Mouse (Mus musculus) neural tube, embryonic 12.5 days (tissue): ENCODE results near the gene Olfr1191-ps1. TPM values are rescaled to one million over a fixed set of nuclear protein-coding genes. Genes with fewer than 3 reads are reported as not detected.
"Not testable (repeated sequence)": the region's sequence is repeated elsewhere in the genome, so short reads cannot be mapped to it uniquely, and the experiment has no call there.

Experiments used
- ATAC-seq: fragments of 200-750 bp; cut with Nextera tagmentation; 2 replicates; pipeline ENCODE4 v1.8.0; 2017; ENCODE audit warnings: low read depth, mild to moderate bottlenecking, moderate TSS enrichment, moderate library complexity; ENCODE audit not compliant: low FRiP score
- H3K27ac ChIP-seq: fragments of 300-500 bp; sonication (generic); 2 replicates; pipeline ENCODE4 v1.5.1; 2016
- H3K27me3 ChIP-seq: fragments of 300-500 bp; sonication (generic); replicated peaks from 2 replicates; pipeline ENCODE4 v1.6.1; 2016; ENCODE audit warnings: mild to moderate bottlenecking
- H3K36me3 ChIP-seq: fragments of 300-500 bp; sonication (generic); 2 replicates; pipeline ENCODE4 v1.6.1; 2016; ENCODE audit warnings: mild to moderate bottlenecking
- H3K4me1 ChIP-seq: fragments of 300-500 bp; sonication (generic); 2 replicates; pipeline ENCODE4 v1.6.1; 2016
- H3K4me2 ChIP-seq: fragments of 300-500 bp; sonication (generic); replicated peaks from 2 replicates; pipeline ENCODE4 v1.6.1; 2016; ENCODE audit warnings: mild to moderate bottlenecking
- H3K4me3 ChIP-seq: fragments of 300-500 bp; sonication (generic); 2 replicates; pipeline ENCODE4 v1.5.1; 2016
- H3K9ac ChIP-seq: fragments of 300-500 bp; sonication (generic); 2 replicates; pipeline ENCODE4 v1.6.1; 2016; ENCODE audit warnings: mild to moderate bottlenecking
- H3K9me3 ChIP-seq: fragments of 300-500 bp; sonication (generic); 2 replicates; pipeline ENCODE4 v1.6.1; 2016; ENCODE audit warnings: mild to moderate bottlenecking
- WGBS: fragments of 180-500 bp; shearing (Covaris S2); methylation state at CpG from one replicate; pipeline ENCODE4 v1.1.7; 2016; 5-methylcytosine and 5-hydroxymethylcytosine counted together
- polyA plus RNA-seq: library from polyadenylated mRNA; unstranded; fragments of >200 nt; fragmentation: Nextera tagmentation; extraction: Ambion mirVana; gene quantifications from 2 replicates; pipeline ENCODE4 v1.2.1, GENCODE M21; 2016

Olfr1191-ps1 gene
- not detected in 2 replicates for polyA plus RNA-seq

- 86% methylated on average over 1 of the region's 1 CpGs for WGBS
- H3K27ac ChIP-seq, H3K4me2 ChIP-seq, H3K9ac ChIP-seq, H3K27me3 ChIP-seq, H3K9me3 ChIP-seq, H3K36me3 ChIP-seq, H3K4me3 ChIP-seq, ATAC-seq, H3K4me1 ChIP-seq: not testable (repeated sequence)
These were observed at the start of gene Olfr1191-ps1 for GRCm38 (mm10) chr2:88640242-88640641. Gene Olfr1191-ps1, plus strand, starts transcription at chr2:88640542.

- H3K9ac ChIP-seq: no peak within 1 kb of the TSS
- H3K36me3 ChIP-seq: no peaks in the 10 kb centered on the region
- H3K9me3 ChIP-seq: no peaks in the 10 kb centered on the region
- H3K27me3 ChIP-seq: no peaks in the 10 kb centered on the region
- no peak within 1 kb of the TSS for H3K4me3 ChIP-seq
- no peak for ATAC-seq
- WGBS: 53% methylated on average over 1 of the region's 1 CpGs
- H3K4me2 ChIP-seq: no peak within 1 kb of the TSS
- H3K27ac ChIP-seq: no peak within 1 kb of the TSS
- H3K4me1 ChIP-seq: no peaks in the 10 kb centered on the region
These were observed 7.9 kb downstream of the Olfr1191-ps1 start, which contains the start of gene Olfr1192-ps1 for GRCm38 (mm10) chr2:88648209-88648608. Gene Olfr1192-ps1, plus strand, starts transcription at chr2:88648509.

GRCm38 (mm10) chr2:88675328-88675727, 35.0 kb downstream of the Olfr1191-ps1 start, which contains the start of gene Olfr1193:
Gene Olfr1193, plus strand, starts transcription at chr2:88675628.
- H3K27me3 ChIP-seq, H3K27ac ChIP-seq, H3K4me3 ChIP-seq, H3K4me2 ChIP-seq, H3K9me3 ChIP-seq, H3K36me3 ChIP-seq, ATAC-seq, H3K9ac ChIP-seq, H3K4me1 ChIP-seq: not testable (repeated sequence)

- H3K4me1 ChIP-seq: no peaks in the 10 kb centered on the region
- no peaks in the 10 kb centered on the region for H3K9me3 ChIP-seq
- H3K27me3 ChIP-seq: no peaks in the 10 kb centered on the region
- H3K27ac ChIP-seq: no peak within 1 kb of the TSS
- H3K4me3 ChIP-seq: no peak within 1 kb of the TSS
- H3K4me2 ChIP-seq: no peak within 1 kb of the TSS
- ATAC-seq: no peak
- H3K36me3 ChIP-seq: no peaks in the 10 kb centered on the region
- H3K9ac ChIP-seq: no peak within 1 kb of the TSS
These were observed 48.7 kb downstream of the Olfr1191-ps1 start, which contains the start of gene Olfr1195 for GRCm38 (mm10) chr2:88689087-88689486. Gene Olfr1195, minus strand, starts transcription at chr2:88689187.

Other genes starting within 250 kb of the Olfr1191-ps1 start
- gene Olfr1179, start 234.1 kb upstream of the Olfr1191-ps1 start, polyA plus RNA-seq: not detected in 2 replicates
- gene Olfr1180, start 221.4 kb upstream of the Olfr1191-ps1 start, polyA plus RNA-seq: not detected in 2 replicates
- gene Olfr1181, start 214.4 kb upstream of the Olfr1191-ps1 start, polyA plus RNA-seq: not detected in 2 replicates
- not detected in 2 replicates for gene Gm13757, start 191.4 kb upstream of the Olfr1191-ps1 start, polyA plus RNA-seq
- gene Olfr1183, start 185.7 kb upstream of the Olfr1191-ps1 start, polyA plus RNA-seq: not detected in 2 replicates
- not detected in 2 replicates for gene Olfr1184, start 156.9 kb upstream of the Olfr1191-ps1 start, polyA plus RNA-seq
- gene Olfr1185-ps1, start 147.2 kb upstream of the Olfr1191-ps1 start, polyA plus RNA-seq: not detected in 2 replicates
- not detected in 2 replicates for gene Olfr1186, start 122.0 kb upstream of the Olfr1191-ps1 start, polyA plus RNA-seq
- not detected in 2 replicates for gene Olfr1188, start 83.6 kb upstream of the Olfr1191-ps1 start, polyA plus RNA-seq
- not detected in 2 replicates for gene Olfr1189, start 54.1 kb upstream of the Olfr1191-ps1 start, polyA plus RNA-seq
- not detected in 2 replicates for gene Olfr1192-ps1, start 8.0 kb downstream of the Olfr1191-ps1 start, polyA plus RNA-seq
- not detected in 2 replicates for gene Olfr1193, start 35.1 kb downstream of the Olfr1191-ps1 start, polyA plus RNA-seq
- not detected in 2 replicates for gene Olfr1195, start 48.6 kb downstream of the Olfr1191-ps1 start, polyA plus RNA-seq
- gene Olfr1196, start 64.1 kb downstream of the Olfr1191-ps1 start, polyA plus RNA-seq: not detected in 2 replicates
- gene Olfr1197, start 91.8 kb downstream of the Olfr1191-ps1 start, polyA plus RNA-seq: not detected in 2 replicates
- not detected in 2 replicates for gene Olfr1198, start 110.8 kb downstream of the Olfr1191-ps1 start, polyA plus RNA-seq
- not detected in 2 replicates for gene Olfr1199, start 119.9 kb downstream of the Olfr1191-ps1 start, polyA plus RNA-seq
- not detected in 2 replicates for gene Olfr1200, start 129.9 kb downstream of the Olfr1191-ps1 start, polyA plus RNA-seq
- not detected in 2 replicates for gene Olfr1201, start 152.5 kb downstream of the Olfr1191-ps1 start, polyA plus RNA-seq
- gene Olfr1202, start 174.0 kb downstream of the Olfr1191-ps1 start, polyA plus RNA-seq: 0.05 TPM in 1 of 2 replicates, not detected in the other
- not detected in 2 replicates for gene Olfr1205, start 189.2 kb downstream of the Olfr1191-ps1 start, polyA plus RNA-seq
- gene Olfr1204, start 208.8 kb downstream of the Olfr1191-ps1 start, polyA plus RNA-seq: not detected in 2 replicates
- gene Olfr1206, start 222.7 kb downstream of the Olfr1191-ps1 start, polyA plus RNA-seq: not detected in 2 replicates